In genomic region chr4:72382517-72383147, GRCm38 (mm10) we compare ENCODE assay signal across 19 mouse cellular contexts.
A peak's percentile ranks its signal among the peaks of the same experiment; 100 is the strongest.
DNase-seq lines count a peak whose midpoint lies in the region; ATAC-seq lines count a peak whose summit lies in the region.
"Had no signal": no experiment of that assay in that cellular context is flagged by ENCODE, and none has a peak within 500 bp of the region (broad histone marks: within the 10 kb centered on the region; RNA-seq: fewer than 3 reads in every experiment).

No protein-coding gene starts in this region.

- no peaks in the 10 kb centered on the region for H3K36me3 ChIP-seq in embryonic facial prominence, embryonic 11.5 days (replicated peaks; ENCODE audit: control insufficient read depth, insufficient read depth, low read depth, low read length)
- no peaks in the 10 kb centered on the region for H3K36me3 ChIP-seq in embryonic facial prominence, embryonic 10.5 days (replicated peaks)
- H3K36me3 ChIP-seq in forebrain, embryonic 15.5 days: no peaks in the 10 kb centered on the region
- H3K36me3 ChIP-seq in midbrain, embryonic 12.5 days: no peaks in the 10 kb centered on the region
- no peaks in the 10 kb centered on the region for H3K36me3 ChIP-seq in neural tube, embryonic 15.5 days
- H3K36me3 ChIP-seq: heart, embryonic 10.5 days; lung, embryonic 15.5 days had no signal

- H3K9ac ChIP-seq in embryonic facial prominence, embryonic 11.5 days (replicated peaks; ENCODE audit: low read length): no peak overlapping the region
- no peak overlapping the region for H3K9ac ChIP-seq in forebrain, embryonic 15.5 days (replicated peaks)
- no peak overlapping the region for H3K9ac ChIP-seq in midbrain, embryonic 12.5 days (replicated peaks)
- H3K9ac ChIP-seq in neural tube, embryonic 15.5 days (replicated peaks): no peak overlapping the region
- H3K9ac ChIP-seq: lung, embryonic 15.5 days had no signal

- no peak overlapping the region for H3K27ac ChIP-seq in embryonic facial prominence, embryonic 11.5 days (replicated peaks; ENCODE audit: low read depth, low read length)
- no peak overlapping the region for H3K27ac ChIP-seq in embryonic facial prominence, embryonic 10.5 days (replicated peaks)
- no peak overlapping the region for H3K27ac ChIP-seq in forebrain, embryonic 15.5 days (replicated peaks)
- peak overlapping the region; percentile 46 for H3K27ac ChIP-seq in midbrain, embryonic 12.5 days (replicated peaks)
- no peak overlapping the region for H3K27ac ChIP-seq in neural tube, embryonic 15.5 days (replicated peaks)
- H3K27ac ChIP-seq: heart, embryonic 10.5 days; lung, embryonic 15.5 days had no signal

- DNase-seq in embryonic facial prominence, embryonic 11.5 days (ENCODE audit: low spot score): no peak
- DNase-seq in embryonic facial prominence, embryonic 10.5 days (ENCODE audit: low spot score): no peak
- DNase-seq in thymus, postnatal 10 days (ENCODE audit: low spot score in 2 of 2): no peak
- DNase-seq in adrenal gland, adult 18-20 months (ENCODE audit: low spot score in 2 of 2): no peak
- no peak for DNase-seq in gastrocnemius, adult 8-10 months (ENCODE audit: low spot score in 2 of 2)
- DNase-seq: adrenal gland, postnatal 25 days; gastrocnemius, postnatal 14 days; heart, postnatal 4 days; kidney, adult 11 months; kidney, postnatal 4 days; left cerebral cortex, postnatal 4 days; right cerebral cortex, postnatal 4 days; thymus, adult 18-20 months had no signal

- H3K4me2 ChIP-seq in embryonic facial prominence, embryonic 11.5 days (ENCODE audit: low read depth, low read length): no peak overlapping the region
- H3K4me2 ChIP-seq in forebrain, embryonic 15.5 days (replicated peaks): peak overlapping the region; percentile 25
- peak overlapping the region; percentile 39 for H3K4me2 ChIP-seq in midbrain, embryonic 12.5 days (replicated peaks)
- H3K4me2 ChIP-seq in neural tube, embryonic 15.5 days: peak overlapping the region; percentile 38
- H3K4me2 ChIP-seq: liver, embryonic 11.5 days; lung, embryonic 15.5 days had no signal

- peak; percentile 67; the same call in 1 of the 2 replicates for ATAC-seq in embryonic facial prominence, embryonic 11.5 days (replicated peaks; ENCODE audit: insufficient number of reproducible peaks, low FRiP score, low TSS enrichment, low read depth)
- peak; percentile 27; the same call in 1 of the 2 replicates for ATAC-seq in forebrain, embryonic 15.5 days (replicated peaks)
- ATAC-seq in midbrain, embryonic 12.5 days (ENCODE audit: low FRiP score, low read depth): peak; percentile 39
- peak; percentile 50; the same call in 1 of the 2 replicates for ATAC-seq in neural tube, embryonic 15.5 days (ENCODE audit: low FRiP score)

- H3K27me3 ChIP-seq in embryonic facial prominence, embryonic 11.5 days (ENCODE audit: control insufficient read depth, insufficient read depth, low read length): no peaks in the 10 kb centered on the region
- no peaks in the 10 kb centered on the region for H3K27me3 ChIP-seq in embryonic facial prominence, embryonic 10.5 days (replicated peaks; ENCODE audit: low read depth, poor library complexity, severe bottlenecking)
- H3K27me3 ChIP-seq in forebrain, embryonic 15.5 days: peaks cover 5% of the 10 kb centered on the region; the same call in 1 of the 2 replicates
- H3K27me3 ChIP-seq in midbrain, embryonic 12.5 days: peaks cover 14% of the 10 kb centered on the region
- 0 out of 2 replicates have a peak, but pooled peaks cover 6% of the 10 kb centered on the region for H3K27me3 ChIP-seq in neural tube, embryonic 15.5 days (replicated peaks)

- no peaks in the 10 kb centered on the region for H3K4me1 ChIP-seq in embryonic facial prominence, embryonic 11.5 days (ENCODE audit: control insufficient read depth, insufficient read depth, low read length)
- H3K4me1 ChIP-seq in embryonic facial prominence, embryonic 10.5 days: peaks cover 7% of the 10 kb centered on the region
- peaks cover 42% of the 10 kb centered on the region for H3K4me1 ChIP-seq in forebrain, embryonic 15.5 days
- H3K4me1 ChIP-seq in midbrain, embryonic 12.5 days: peaks cover 51% of the 10 kb centered on the region
- peaks cover 38% of the 10 kb centered on the region for H3K4me1 ChIP-seq in neural tube, embryonic 15.5 days
- H3K4me1 ChIP-seq: heart, embryonic 10.5 days had no signal

- no peaks in the 10 kb centered on the region for H3K9me3 ChIP-seq in embryonic facial prominence, embryonic 11.5 days (replicated peaks; ENCODE audit: control insufficient read depth, low read length)
- H3K9me3 ChIP-seq in embryonic facial prominence, embryonic 10.5 days: no peaks in the 10 kb centered on the region
- H3K9me3 ChIP-seq in forebrain, embryonic 15.5 days: no peaks in the 10 kb centered on the region
- H3K9me3 ChIP-seq in midbrain, embryonic 12.5 days: no peaks in the 10 kb centered on the region
- H3K9me3 ChIP-seq in neural tube, embryonic 15.5 days (replicated peaks): no peaks in the 10 kb centered on the region
- H3K9me3 ChIP-seq: heart, embryonic 10.5 days; lung, embryonic 15.5 days had no signal

- WGBS in embryonic facial prominence, embryonic 11.5 days: 78% methylated on average over 11 of the region's 11 CpGs
- 87% methylated on average over 11 of the region's 11 CpGs for WGBS in embryonic facial prominence, embryonic 10.5 days
- 11% methylated on average over 11 of the region's 11 CpGs for WGBS in forebrain, embryonic 15.5 days
- 35% methylated on average over 11 of the region's 11 CpGs for WGBS in midbrain, embryonic 12.5 days
- 40% methylated on average over 11 of the region's 11 CpGs for WGBS in neural tube, embryonic 15.5 days

- H3K4me3 ChIP-seq in embryonic facial prominence, embryonic 11.5 days (ENCODE audit: low read depth, low read length): no peak overlapping the region
- no peak overlapping the region for H3K4me3 ChIP-seq in embryonic facial prominence, embryonic 10.5 days
- peak overlapping the region; percentile 11; the same call in 1 of the 2 replicates for H3K4me3 ChIP-seq in forebrain, embryonic 15.5 days
- H3K4me3 ChIP-seq in midbrain, embryonic 12.5 days: peak overlapping the region; percentile 18
- 0 out of 2 replicates have a peak overlapping the region, but pooled peaks have one; percentile 10 for H3K4me3 ChIP-seq in neural tube, embryonic 15.5 days (replicated peaks)
- H3K4me3 ChIP-seq: heart, embryonic 10.5 days; lung, embryonic 15.5 days had no signal

Comparison
In these comparisons a context has a peak if more than half of its experiments do, and no peak if none do; other contexts are left out.
1. H3K4me3 ChIP-seq: peak in forebrain, embryonic 15.5 days (single experiment), midbrain, embryonic 12.5 days (single experiment) and neural tube, embryonic 15.5 days (single experiment); none in embryonic facial prominence, embryonic 11.5 days (single experiment) and embryonic facial prominence, embryonic 10.5 days (single experiment).
2. Peak in every context shown above with its lines, with median percentiles within 50 percentile points of each other: ATAC-seq.